Mouse (Mus musculus) kidney, adult 2 months (tissue): ENCODE measurements around the gene Tmem185b.

ENCODE experiments used
- CTCF ChIP-seq: fragments of 200-500 bp; conservative IDR thresholded peaks from 2 replicates; pipeline ENCODE4 v1.5.1; 2011; ENCODE audit warnings: low read depth, mild to moderate bottlenecking, control low read depth, low read length, moderate library complexity, mixed read lengths; ENCODE audit not compliant: insufficient read depth, insufficient read length
- POLR2A ChIP-seq: fragments of 200-500 bp; IDR thresholded peaks from one replicate; pipeline ENCODE4 v1.6.1; 2011; ENCODE audit warnings: low read depth, low read length, control low read depth

DNA sequence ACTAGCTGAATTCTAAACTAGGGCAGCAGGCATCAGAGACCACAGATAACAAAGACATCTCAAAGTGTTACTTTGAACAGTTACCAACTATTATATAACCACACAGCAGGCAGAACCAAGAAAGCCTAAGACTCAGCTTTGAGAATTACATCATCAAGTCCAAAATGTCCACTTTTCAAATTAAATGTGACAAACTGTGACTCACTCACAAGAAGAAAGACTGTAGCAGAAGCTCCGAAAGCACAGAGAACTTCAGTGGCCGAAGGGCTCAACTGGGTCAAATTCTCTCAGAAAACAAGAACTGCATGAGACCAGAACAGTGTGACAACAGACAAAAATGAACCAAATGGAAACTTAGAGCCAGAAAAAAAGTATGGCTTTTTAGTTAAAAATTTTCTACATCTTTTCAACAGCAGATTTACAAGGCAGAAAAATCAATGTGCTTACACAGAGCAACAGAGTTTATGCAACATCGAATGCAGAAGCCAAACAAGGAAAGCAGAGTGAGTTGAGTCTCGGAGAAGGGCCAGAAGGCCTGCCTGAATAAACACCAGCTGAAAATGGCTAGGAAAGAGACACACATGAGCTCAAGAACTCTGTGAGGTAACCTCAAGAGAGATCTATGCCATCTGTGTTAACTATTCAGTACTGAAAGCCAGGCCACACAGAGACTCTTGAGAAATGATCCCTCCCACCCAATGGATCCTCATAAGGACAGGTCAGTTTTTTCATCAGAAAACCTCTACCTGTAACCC lies 31.9 kb downstream of the Tmem185b start:
- TF ChIP-seq CTCF (no peak), POLR2A (no peak)
